Mouse (Mus musculus): ENCODE results near the gene Mrgbp.

GRCm38 (mm10) chr2:180562146-180562545 is 19.0 kb upstream of the Mrgbp start:
- no peak for TF ChIP-seq CTCF (IDR thresholded peaks at IDR 0.05; ENCODE audit: borderline replicate concordance, insufficient read depth, low read depth, low read length)
- TF ChIP-seq POLR2A (IDR thresholded peaks at IDR 0.05; ENCODE audit: borderline replicate concordance, insufficient read depth, low read length): no peak

All from cerebellum, adult 2 months (tissue).